Mouse (Mus musculus) kidney, postnatal 14 days (tissue): ENCODE measurements around the gene Fads2.

Source experiments
- DNase-seq: peaks from one replicate; pipeline ENCODE4 v3.0.0; 2022; ENCODE audit warnings: mixed read lengths

Gene Fads2

GRCm38 (mm10) chr19:10102054-10102700 is 631 bp upstream of the Fads2 start:
- DNase-seq = peak; percentile 9

- peak; percentile 90 for DNase-seq
Observed at GRCm38 (mm10) chr19:10100631-10101071, 895 bp downstream of the Fads2 start.

DNA sequence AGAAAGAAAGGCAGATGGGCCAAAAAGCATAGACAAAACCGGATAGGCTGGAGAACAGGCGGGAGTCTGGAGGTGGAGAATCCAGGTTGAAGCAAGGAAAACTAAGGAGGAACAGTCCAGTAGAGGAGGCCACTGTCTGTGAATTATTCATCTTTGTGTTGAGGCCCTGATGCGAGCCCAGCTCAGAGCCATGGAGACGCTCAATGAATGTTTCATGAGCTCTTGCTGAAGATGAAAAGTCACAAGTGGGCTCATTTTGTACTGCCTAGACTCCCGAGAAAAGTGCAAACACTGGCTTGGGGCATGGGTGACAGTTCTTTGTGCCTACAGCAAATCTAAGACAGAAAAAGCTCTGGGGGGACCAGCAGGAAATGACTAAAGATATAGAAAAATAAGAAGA is 3.7 kb downstream of the Fads2 start:
- DNase-seq = no peak

DNA sequence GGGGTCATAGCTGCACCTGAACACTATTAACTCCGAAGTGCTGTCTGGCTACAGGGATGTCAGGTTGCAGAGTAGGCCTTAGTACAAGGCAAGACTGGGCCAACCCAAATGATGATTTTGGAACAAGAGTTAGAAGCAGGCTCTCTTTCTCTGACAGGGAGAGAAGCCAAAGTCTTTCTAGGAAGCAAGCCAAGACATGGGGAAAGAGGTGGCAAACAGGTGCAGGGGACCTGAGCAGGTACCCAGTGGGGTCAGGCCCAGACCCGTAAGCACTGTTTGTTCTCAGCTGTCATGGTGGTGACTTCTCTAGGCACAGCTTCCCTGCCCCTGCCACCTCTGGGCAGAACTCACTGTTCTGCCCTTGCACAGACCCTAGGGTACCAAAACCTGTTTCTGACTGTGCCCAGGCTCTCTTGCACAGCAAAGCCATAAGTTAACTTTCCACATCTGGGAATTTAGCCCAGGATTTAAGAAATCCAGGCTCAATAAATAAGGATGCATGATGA is 5.1 kb downstream of the Fads2 start:
- DNase-seq = no peak

DNA sequence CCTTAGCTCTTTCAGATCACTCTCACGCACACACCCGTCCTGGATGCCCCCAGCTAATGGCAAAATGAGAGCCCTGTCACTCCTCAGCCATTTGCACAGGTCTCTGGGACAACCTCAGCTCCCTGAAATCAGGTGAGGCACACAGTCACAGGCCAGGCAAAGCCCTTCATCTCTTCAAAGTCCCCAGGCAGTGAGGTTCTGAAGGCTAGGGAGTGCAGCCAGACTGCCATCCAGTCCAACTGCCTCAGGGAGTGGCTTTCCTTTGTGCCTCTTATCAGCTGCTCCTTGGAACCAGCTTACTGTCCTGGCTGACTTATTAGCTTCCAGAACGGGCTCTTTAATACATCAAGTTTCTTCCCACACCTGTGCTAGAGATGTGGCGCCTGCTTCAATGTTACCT is 6.9 kb downstream of the Fads2 start:
- no peak for DNase-seq

DNA sequence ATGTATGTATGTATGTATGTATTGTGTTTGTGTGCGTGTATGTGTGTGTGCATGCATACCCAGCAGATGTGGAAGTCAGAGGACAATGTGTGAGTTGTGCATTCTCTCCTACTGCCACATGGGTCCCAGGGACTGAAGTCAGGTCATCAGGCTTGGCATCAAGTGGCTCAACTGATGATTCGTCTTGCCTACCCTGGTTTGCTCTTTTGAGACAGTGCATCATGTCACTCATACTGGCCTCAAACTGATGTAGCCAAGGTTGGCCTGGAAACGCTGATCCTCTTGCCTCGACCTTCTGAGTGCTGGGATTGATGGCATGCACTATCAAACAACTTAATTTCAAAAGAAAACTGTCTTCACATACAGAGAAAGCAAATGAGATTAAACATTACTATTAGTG is 7.7 kb downstream of the Fads2 start:
- DNase-seq = no peak

DNA sequence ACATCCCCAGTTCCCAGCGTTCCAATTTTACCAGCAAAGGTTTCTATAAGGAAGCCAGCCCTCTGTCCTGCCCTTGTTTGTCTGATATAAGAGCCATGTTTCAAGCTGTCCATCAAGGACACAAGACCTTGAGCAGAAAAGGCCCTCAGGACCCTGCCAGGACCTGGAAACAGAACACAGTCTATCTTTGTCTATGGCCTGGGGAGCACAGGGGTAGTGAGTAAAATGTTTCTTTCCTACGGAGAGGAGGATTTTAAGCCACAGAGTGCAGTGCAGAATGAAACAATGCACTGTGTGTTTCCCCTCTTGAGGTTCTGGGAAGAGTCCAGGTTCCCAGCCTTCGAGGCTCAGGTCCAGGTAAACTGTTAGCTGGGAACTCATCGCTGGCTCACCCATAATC is 14.6 kb downstream of the Fads2 start:
- no peak for DNase-seq

DNA sequence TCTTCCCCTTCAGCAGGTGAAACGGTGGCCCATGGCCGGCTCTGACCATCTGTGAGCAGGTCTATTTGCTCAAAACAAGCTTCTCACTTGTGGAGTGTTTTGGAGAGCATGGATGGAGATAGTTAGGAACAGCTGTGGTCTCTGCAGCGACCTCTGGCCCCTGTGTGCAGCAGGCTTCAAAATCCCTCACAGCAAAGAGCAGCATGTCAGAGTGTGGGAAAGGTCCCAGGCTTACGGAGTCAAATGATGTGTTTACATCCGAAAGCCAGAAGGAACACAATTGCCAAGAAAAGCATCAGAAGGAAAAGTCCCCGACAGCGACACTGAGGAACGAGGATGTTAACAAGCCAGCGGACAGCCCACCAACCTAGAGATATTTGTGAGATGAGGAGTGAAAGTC is 16.1 kb downstream of the Fads2 start:
- DNase-seq = peak; percentile 44

- DNase-seq = no peak
Observed at GRCm38 (mm10) chr19:10082105-10082504, 19.4 kb downstream of the Fads2 start.

DNA sequence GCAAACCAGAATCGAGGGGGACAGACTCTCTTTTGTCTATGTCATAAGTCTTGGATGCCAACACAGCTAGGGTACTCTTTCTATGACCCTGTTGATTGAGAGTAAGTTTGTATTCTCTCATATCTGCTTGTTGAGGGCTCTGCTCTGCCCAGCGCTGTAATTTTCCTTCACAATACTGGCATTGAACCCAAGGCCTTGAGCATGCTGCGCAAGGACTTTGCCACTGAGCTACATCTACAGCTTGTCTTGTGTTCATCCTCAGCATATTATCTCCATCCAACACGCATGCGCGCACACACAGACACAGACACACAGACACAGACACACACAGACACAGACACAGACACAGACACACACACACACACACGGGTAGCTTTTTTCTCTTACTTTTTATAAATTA is 21.2 kb downstream of the Fads2 start:
- no peak for DNase-seq

DNA sequence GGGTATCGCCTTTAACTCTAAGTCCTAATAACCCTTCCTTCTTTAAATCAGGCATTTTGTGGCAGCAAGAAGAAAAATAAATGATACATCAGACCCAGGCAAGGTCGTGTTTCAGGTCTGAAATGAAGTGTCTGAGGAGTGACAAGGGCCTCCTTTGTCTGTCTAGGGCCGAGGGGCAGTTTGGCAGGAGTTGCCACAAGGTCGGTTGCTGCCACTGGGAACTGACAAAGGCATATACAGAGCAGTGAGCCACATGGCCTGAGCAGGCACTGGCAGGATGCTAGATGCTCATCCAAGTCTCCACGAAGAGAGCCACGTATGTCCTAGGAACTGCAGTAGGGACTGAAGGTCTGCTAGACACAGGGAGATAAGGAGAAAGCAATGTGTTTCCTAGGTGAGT is 23.2 kb downstream of the Fads2 start:
- DNase-seq = no peak

DNA sequence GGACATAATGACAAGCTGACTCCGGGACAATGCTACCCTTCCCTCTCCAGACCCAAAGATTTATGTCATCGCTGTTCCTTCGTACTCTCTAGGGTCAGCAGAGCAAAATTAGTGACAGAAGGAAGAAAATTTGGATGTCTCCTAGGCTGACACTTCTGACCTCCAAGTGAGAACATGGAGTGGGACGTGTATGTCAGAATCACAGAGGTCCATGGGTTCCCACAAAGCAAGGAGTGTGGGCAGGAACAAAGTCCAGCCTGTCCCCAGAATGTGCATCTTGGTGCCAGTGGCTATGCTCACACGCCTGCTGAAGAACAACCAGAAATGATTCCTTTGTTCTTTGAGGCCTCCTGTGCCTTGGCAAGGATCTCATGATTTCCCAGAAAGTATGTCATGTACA is 28.4 kb downstream of the Fads2 start:
- no peak for DNase-seq

DNA sequence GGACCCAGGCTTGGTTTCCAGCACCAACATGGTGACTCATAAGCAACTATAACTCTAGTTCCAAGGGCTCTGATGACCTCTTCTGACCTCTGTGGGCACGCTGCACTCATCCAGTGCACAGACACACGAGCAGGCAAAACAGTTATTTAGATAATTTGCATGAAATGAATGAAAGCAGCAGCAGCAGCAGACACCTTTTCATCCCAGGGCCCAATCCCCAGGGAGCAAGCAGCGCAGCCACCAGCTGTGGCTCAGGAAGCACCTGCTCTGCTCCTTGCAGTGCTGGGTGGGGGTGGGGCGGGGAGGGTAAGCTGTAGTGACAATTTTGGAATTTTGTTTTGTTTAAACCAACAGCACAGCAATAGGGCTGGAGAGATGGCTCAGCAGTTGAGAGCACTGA is 29.7 kb downstream of the Fads2 start:
- DNase-seq = no peak

- peak; percentile 76 for DNase-seq
Observed at GRCm38 (mm10) chr19:10071166-10071565, 30.4 kb downstream of the Fads2 start.

- peak; percentile 63 for DNase-seq
Observed at GRCm38 (mm10) chr19:10070186-10070980, 31.2 kb downstream of the Fads2 start.

DNA sequence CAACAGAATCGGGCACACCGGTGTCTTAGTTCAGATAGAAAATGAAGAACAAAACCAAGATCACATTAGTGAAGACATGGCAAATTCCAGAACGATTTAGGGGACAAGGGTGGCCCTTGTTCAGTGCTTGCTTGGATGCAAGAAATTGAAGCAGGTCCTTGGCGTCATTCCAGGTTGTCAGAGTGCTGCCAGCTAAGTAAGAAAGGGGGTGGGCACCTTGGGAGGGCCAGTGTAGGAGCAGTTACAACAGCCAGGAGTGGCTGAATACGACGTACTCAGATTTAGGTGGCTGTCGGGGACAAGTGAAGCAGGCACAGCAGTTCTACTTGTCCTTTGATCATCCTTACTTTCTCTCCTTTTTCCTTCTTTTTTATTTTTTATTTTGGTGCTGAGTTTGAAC is 33.8 kb downstream of the Fads2 start:
- DNase-seq = no peak

- no peak for DNase-seq
Observed at GRCm38 (mm10) chr19:10066502-10066901, 35.0 kb downstream of the Fads2 start.

- DNase-seq = no peak
Observed at GRCm38 (mm10) chr19:10066189-10066500, 35.4 kb downstream of the Fads2 start.

DNA sequence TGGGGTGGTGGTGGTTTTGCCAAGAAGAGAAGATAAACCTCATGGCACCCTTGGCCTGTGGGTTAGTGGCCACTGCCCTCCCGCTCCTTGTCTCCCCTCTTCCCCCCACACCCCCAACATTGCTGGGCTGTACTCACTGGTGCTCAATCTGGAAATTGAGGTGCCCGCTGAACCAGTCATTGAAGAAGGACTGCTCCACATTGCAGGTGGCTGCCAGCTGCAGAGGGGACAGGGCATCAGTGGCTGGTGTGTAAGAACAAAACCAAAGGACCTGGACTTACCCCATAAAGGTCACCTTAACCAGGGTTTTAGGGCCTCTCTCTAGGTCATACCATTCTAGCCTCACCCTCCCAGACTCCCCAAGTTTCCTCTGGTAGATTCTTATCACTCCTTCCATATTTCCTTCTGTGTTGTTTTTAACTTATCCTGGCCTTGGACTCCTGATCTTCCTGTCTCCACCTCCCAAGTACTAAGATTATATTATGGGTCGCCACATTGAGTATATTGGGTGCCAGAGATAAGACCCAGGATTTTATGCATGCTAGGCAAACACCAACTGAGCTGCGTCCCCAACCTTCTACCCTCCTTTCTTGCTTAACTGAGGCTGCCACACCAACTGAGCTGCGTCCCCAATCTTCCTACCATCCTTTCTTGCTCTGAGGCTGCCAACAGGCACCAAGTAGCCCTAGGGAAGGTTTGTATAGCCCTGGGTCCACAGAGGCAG is 35.9 kb downstream of the Fads2 start:
- DNase-seq = no peak

- no peak for DNase-seq
Observed at GRCm38 (mm10) chr19:10064173-10065012, 37.2 kb downstream of the Fads2 start.

DNA sequence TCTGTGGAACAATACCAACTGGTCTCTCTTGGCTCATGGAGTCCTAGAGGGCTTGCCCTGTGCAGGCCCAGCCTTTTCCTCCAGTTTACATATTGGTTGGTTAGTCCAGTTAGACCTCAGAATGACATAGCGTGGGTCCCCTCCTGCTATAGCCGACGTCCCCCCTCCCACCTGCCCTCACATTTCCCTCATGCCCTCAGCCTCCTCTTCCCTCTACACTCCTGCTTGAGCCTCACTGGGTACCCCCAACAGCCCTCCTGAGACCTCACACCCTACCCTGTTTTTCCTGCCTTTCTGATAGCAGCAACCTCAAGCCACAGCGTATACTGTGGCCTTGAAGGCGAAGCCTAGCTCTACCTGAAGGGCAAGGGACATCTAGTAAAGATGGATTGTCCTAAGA is 38.7 kb downstream of the Fads2 start:
- DNase-seq = no peak

DNA sequence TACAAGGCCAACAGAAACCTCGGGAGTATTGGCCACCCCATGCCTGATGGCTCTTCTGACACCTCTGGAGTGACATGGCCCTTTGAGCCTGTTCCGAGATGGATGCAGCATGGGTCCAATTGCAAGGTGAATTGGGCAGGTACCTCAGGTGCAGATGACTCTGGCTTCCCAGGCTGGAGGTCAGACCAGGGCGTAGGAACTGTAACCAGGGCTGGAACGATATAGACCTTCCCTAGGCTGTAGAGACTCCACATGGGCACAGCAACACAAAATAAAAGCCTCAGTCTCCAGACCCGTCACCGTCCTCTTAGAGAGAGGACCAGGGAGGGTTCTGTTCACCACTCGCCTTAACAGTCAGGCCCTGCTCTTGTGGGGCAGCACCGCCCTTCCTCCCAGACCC is 39.3 kb downstream of the Fads2 start:
- DNase-seq = no peak

DNA sequence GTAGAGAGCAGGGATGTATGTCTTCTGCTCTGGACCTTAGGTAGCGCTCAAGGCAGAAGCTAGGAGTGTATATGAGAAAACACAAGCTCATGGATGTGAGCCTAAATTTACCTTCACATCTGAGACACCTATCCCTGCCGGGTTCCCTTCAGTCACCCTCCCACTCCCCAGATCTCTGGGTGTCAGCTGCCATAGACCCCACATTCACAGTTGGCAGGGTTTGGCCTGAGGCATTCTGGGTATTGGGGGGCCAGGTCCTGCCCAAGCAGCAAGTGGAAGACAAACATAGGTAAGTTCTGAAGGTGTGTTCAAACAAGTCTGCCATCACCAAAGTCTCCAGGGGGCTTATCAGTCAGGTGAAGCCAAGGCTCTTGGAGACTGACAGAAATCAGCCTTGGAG is 39.9 kb downstream of the Fads2 start:
- DNase-seq = no peak
